Mouse (Mus musculus) midbrain, embryonic 13.5 days (tissue): Measurements from ENCODE around the gene Pik3c2b. TPM values are rescaled to one million over a fixed set of nuclear protein-coding genes. Genes with fewer than 3 reads are reported as not detected.
"Not testable (repeated sequence)": the region's sequence is repeated elsewhere in the genome, so short reads cannot be mapped to it uniquely, and the experiment has no call there.

Source experiments
- ATAC-seq: fragments of 200-750 bp; cut with Nextera tagmentation; 2 replicates; pipeline ENCODE4 v1.8.0; 2017; ENCODE audit warnings: mild to moderate bottlenecking, moderate TSS enrichment, moderate library complexity
- H3K27ac ChIP-seq: fragments of 300-500 bp; sonication (generic); 2 replicates; pipeline ENCODE4 v1.5.1; 2015; ENCODE audit warnings: inconsistent platforms, mild to moderate bottlenecking, moderate library complexity
- H3K27me3 ChIP-seq: fragments of 300-500 bp; sonication (generic); 2 replicates; pipeline ENCODE4 v1.6.1; 2015; ENCODE audit warnings: mild to moderate bottlenecking, inconsistent platforms
- H3K36me3 ChIP-seq: fragments of 300-500 bp; sonication (generic); 2 replicates; pipeline ENCODE4 v1.6.1; 2015; ENCODE audit warnings: mild to moderate bottlenecking, inconsistent platforms
- H3K4me1 ChIP-seq: fragments of 300-500 bp; sonication (generic); replicated peaks from 2 replicates; pipeline ENCODE4 v1.6.1; 2015; ENCODE audit warnings: inconsistent platforms
- H3K4me2 ChIP-seq: fragments of 300-500 bp; sonication (generic); replicated peaks from 2 replicates; pipeline ENCODE4 v1.6.1; 2015; ENCODE audit warnings: moderate library complexity, mild to moderate bottlenecking, inconsistent platforms
- H3K4me3 ChIP-seq: fragments of 300-500 bp; sonication (generic); replicated peaks from 2 replicates; pipeline ENCODE4 v1.5.1; 2015; ENCODE audit warnings: mild to moderate bottlenecking, inconsistent platforms
- H3K9ac ChIP-seq: fragments of 300-500 bp; sonication (generic); replicated peaks from 2 replicates; pipeline ENCODE4 v1.6.1; 2015; ENCODE audit warnings: mild to moderate bottlenecking, inconsistent platforms
- H3K9me3 ChIP-seq: fragments of 300-500 bp; sonication (generic); 2 replicates; pipeline ENCODE4 v1.6.1; 2016; ENCODE audit warnings: mild to moderate bottlenecking, inconsistent platforms
- WGBS: fragments of 180-500 bp; shearing (Covaris S2); methylation state at CpG from one replicate; pipeline ENCODE4 v1.1.7; 2015; 5-methylcytosine and 5-hydroxymethylcytosine counted together
- polyA plus RNA-seq: library from polyadenylated mRNA; unstranded; fragments of >200 nt; fragmentation: Nextera tagmentation; extraction: Ambion mirVana; gene quantifications from 2 replicates; pipeline ENCODE4 v1.2.1, GENCODE M21; 2015

Gene Pik3c2b
- polyA plus RNA-seq, 1 experiment from 2014 or later = 17.0 TPM

DNA sequence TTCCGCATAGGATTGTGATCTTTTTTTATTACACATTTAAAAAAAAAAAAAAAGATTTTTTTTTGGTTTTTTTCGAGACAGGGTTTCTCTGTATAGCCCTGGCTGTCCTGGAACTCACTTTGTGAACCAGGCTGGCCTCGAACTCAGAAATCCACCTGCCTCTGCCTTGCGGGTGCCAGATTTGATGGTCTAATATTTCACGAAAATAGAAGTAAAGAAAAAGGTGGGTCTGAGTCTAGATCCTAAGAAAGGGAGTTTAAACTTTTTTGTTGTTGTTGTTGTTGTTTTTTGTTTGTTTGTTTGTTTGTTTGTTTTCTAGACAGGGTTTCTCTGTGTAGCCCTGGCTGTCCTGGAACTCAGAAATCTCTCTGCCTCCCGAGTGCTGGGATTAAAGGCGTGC is 10.8 kb upstream of the Pik3c2b start:
- H3K4me2 ChIP-seq, H3K27me3 ChIP-seq, H3K27ac ChIP-seq, H3K9me3 ChIP-seq, H3K9ac ChIP-seq, H3K36me3 ChIP-seq, ATAC-seq, H3K4me3 ChIP-seq: not testable (repeated sequence)
- peaks cover 12% of the 10 kb centered on the region for H3K4me1 ChIP-seq
- 66% methylated on average over 7 of the region's 7 CpGs for WGBS

DNA sequence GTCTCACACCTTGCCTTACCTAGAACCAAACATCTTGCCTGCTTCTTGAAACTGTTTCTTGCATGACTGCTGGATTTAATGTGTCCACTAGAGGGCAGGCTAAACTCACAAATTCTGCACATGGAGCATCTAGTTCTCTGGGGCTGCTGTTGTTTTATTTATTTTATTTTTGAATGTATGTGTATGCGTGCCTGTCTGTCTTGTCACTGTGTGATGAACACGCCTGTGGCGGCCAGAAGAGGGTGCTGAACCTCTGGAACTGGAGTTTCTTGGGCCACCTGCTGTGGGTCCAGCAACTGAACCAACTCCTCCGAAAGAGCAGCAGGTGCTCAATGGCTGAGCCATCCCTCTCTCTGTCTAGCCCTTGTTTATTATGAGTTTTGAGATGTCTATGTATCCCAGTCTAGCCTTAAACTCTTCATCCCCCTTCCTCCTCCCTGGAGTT is 5.9 kb upstream of the Pik3c2b start:
- ATAC-seq = peak; percentile 90
- 7% methylated on average over 4 of the region's 4 CpGs for WGBS
- no peak overlapping the region for H3K9ac ChIP-seq
- H3K9me3 ChIP-seq = no peaks in the 10 kb centered on the region
- no peaks in the 10 kb centered on the region for H3K4me1 ChIP-seq
- 0 out of 2 replicates have a peak overlapping the region, but pooled peaks have one; percentile 3 for H3K27ac ChIP-seq
- no peaks in the 10 kb centered on the region for H3K36me3 ChIP-seq
- no peak overlapping the region for H3K4me3 ChIP-seq
- H3K4me2 ChIP-seq = no peak overlapping the region
- H3K27me3 ChIP-seq = no peaks in the 10 kb centered on the region

DNA sequence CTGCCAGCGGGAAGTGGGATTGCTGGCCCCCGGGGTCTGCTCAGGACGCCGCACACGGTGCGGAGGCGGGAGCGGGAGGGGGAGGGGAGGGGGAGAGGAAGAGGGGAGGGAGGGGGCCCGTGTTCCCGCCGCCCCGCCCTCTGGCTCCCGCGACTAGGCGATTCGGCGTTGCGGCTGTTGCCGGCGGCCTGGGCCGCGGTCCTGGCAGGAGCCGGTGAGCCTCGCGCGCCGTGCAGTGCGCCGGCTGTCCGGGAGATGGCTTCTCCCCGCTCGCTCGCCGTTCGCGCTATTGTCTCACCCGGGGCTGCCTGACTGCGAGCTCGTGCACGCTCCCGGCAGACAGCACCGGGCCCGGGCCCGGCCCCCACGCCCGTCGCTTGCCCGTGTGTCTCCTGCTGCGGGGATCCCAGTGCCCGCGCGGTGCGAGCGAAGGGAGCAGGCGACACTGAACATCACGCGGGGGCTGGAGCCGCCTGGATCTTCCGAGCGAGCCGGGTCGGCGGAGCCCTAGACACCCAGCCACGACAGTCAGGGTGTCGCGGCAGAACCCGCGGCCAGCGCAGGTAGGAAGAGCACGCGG is 484 bp downstream of the Pik3c2b start:
- peak; percentile 92 for ATAC-seq
- Histone ChIP-seq H3K9me3 (no peaks in the 10 kb centered on the region), H3K4me3 (peak overlapping the region; percentile 84), H3K27ac (peak overlapping the region; percentile 98), H3K27me3 (no peaks in the 10 kb centered on the region), H3K4me2 (peak overlapping the region; percentile 84), H3K9ac (peak overlapping the region; percentile 98), H3K36me3 (no peaks in the 10 kb centered on the region), H3K4me1 (peaks cover 49% of the 10 kb centered on the region)
- WGBS = under 1% methylated on average over 61 of the region's 71 CpGs

- Histone ChIP-seq H3K9me3 (no peaks in the 10 kb centered on the region), H3K27me3 (no peaks in the 10 kb centered on the region), H3K4me3 (peak overlapping the region; percentile 84), H3K27ac (peak overlapping the region; percentile 98), H3K4me1 (peaks cover 49% of the 10 kb centered on the region), H3K9ac (peak overlapping the region; percentile 98), H3K4me2 (peak overlapping the region; percentile 84), H3K36me3 (no peaks in the 10 kb centered on the region)
- WGBS = 0% methylated on average over 40 of the region's 40 CpGs
- peak; percentile 73 for ATAC-seq
Observed at GRCm38 (mm10) chr1:133046441-133046931, 1.0 kb downstream of the Pik3c2b start.

- no peak for ATAC-seq
- Histone ChIP-seq H3K36me3 (no peaks in the 10 kb centered on the region), H3K9me3 (no peaks in the 10 kb centered on the region), H3K4me1 (peaks cover 55% of the 10 kb centered on the region), H3K4me2 (peak overlapping the region; percentile 84), H3K27ac (peak overlapping the region; percentile 98), H3K27me3 (no peaks in the 10 kb centered on the region), H3K4me3 (peak overlapping the region; percentile 84), H3K9ac (peak overlapping the region; percentile 98)
- WGBS = 34% methylated on average over 8 of the region's 8 CpGs
Observed at GRCm38 (mm10) chr1:133047575-133047974, 2.1 kb downstream of the Pik3c2b start.

DNA sequence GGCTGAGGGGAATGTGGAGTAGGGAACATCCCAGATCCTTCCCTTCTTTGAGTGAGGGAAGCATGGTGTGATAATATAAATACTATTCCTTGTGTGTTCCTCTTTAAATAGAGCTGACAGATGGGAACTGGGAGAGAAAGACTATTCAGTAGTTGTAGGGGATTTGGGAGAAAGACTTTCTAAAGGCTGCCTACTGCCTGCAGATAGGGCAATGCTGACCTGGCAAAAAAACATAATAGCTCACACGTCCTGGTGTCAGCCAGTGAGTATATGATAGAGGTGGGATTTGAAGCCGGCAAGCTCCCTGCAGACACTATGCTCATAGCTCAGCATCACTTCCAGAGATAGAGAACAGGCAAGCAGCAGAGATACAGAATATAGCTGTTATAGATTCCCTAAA is 3.2 kb downstream of the Pik3c2b start:
- no peaks in the 10 kb centered on the region for H3K9me3 ChIP-seq
- H3K9ac ChIP-seq = peak overlapping the region; percentile 98
- peak overlapping the region; percentile 84 for H3K4me2 ChIP-seq
- H3K4me1 ChIP-seq = peaks cover 65% of the 10 kb centered on the region
- peak overlapping the region; percentile 84 for H3K4me3 ChIP-seq
- no peak for ATAC-seq
- WGBS = 13% methylated on average over 2 of the region's 2 CpGs
- no peak overlapping the region for H3K27ac ChIP-seq
- no peaks in the 10 kb centered on the region for H3K27me3 ChIP-seq
- H3K36me3 ChIP-seq = no peaks in the 10 kb centered on the region

- H3K9me3 ChIP-seq = no peaks in the 10 kb centered on the region
- peaks cover 70% of the 10 kb centered on the region for H3K4me1 ChIP-seq
- H3K36me3 ChIP-seq = no peaks in the 10 kb centered on the region
- no peaks in the 10 kb centered on the region for H3K27me3 ChIP-seq
- no peak for ATAC-seq
- H3K4me2 ChIP-seq = peak overlapping the region; percentile 14; the same call in 1 of the 2 replicates
- WGBS = 27% methylated on average over 11 of the region's 11 CpGs
- 0 out of 2 replicates have a peak overlapping the region, but pooled peaks have one; percentile 35 for H3K27ac ChIP-seq
- no peak overlapping the region for H3K4me3 ChIP-seq
- no peak overlapping the region for H3K9ac ChIP-seq
Observed at GRCm38 (mm10) chr1:133050001-133050431, 4.5 kb downstream of the Pik3c2b start.

GRCm38 (mm10) chr1:133051829-133052228 is 6.4 kb downstream of the Pik3c2b start:
- Histone ChIP-seq H3K9ac (no peak overlapping the region), H3K27me3 (no peaks in the 10 kb centered on the region), H3K9me3 (no peaks in the 10 kb centered on the region), H3K4me2 (no peak overlapping the region), H3K4me3 (no peak overlapping the region), H3K36me3 (no peaks in the 10 kb centered on the region), H3K27ac (no peak overlapping the region), H3K4me1 (peaks cover 74% of the 10 kb centered on the region)
- 92% methylated on average over 2 of the region's 2 CpGs for WGBS
- ATAC-seq = no peak

GRCm38 (mm10) chr1:133053034-133053433 is 7.6 kb downstream of the Pik3c2b start:
- H3K9ac ChIP-seq = no peak overlapping the region
- ATAC-seq = no peak
- H3K9me3 ChIP-seq = no peaks in the 10 kb centered on the region
- no peaks in the 10 kb centered on the region for H3K36me3 ChIP-seq
- H3K27me3 ChIP-seq = no peaks in the 10 kb centered on the region
- no peak overlapping the region for H3K27ac ChIP-seq
- 70% methylated on average over 5 of the region's 5 CpGs for WGBS
- peaks cover 73% of the 10 kb centered on the region for H3K4me1 ChIP-seq
- H3K4me3 ChIP-seq = no peak overlapping the region
- H3K4me2 ChIP-seq = no peak overlapping the region

GRCm38 (mm10) chr1:133054326-133054725 is 8.9 kb downstream of the Pik3c2b start:
- Histone ChIP-seq H3K27ac (no peak overlapping the region), H3K4me3 (no peak overlapping the region), H3K4me1 (peaks cover 64% of the 10 kb centered on the region), H3K27me3 (no peaks in the 10 kb centered on the region), H3K36me3 (no peaks in the 10 kb centered on the region), H3K9ac (no peak overlapping the region), H3K4me2 (no peak overlapping the region), H3K9me3 (no peaks in the 10 kb centered on the region)
- no peak for ATAC-seq
- WGBS = 79% methylated on average over 8 of the region's 8 CpGs

GRCm38 (mm10) chr1:133057345-133058034 is 12.0 kb downstream of the Pik3c2b start:
- peaks cover 55% of the 10 kb centered on the region for H3K4me1 ChIP-seq
- H3K9me3 ChIP-seq = no peaks in the 10 kb centered on the region
- 79% methylated on average over 7 of the region's 7 CpGs for WGBS
- no peak overlapping the region for H3K4me2 ChIP-seq
- H3K4me3 ChIP-seq = no peak overlapping the region
- no peak for ATAC-seq
- no peak overlapping the region for H3K9ac ChIP-seq
- H3K36me3 ChIP-seq = peaks cover 12% of the 10 kb centered on the region
- no peak overlapping the region for H3K27ac ChIP-seq
- H3K27me3 ChIP-seq = no peaks in the 10 kb centered on the region

GRCm38 (mm10) chr1:133059592-133059991 is 14.1 kb downstream of the Pik3c2b start:
- WGBS = 47% methylated on average over 2 of the region's 2 CpGs
- ATAC-seq = no peak

More at GRCm38 (mm10) chr1:133059592-133059991, 14.1 kb downstream of the Pik3c2b start:
- no peak overlapping the region for H3K27ac ChIP-seq
- no peaks in the 10 kb centered on the region for H3K27me3 ChIP-seq
- H3K4me2 ChIP-seq = no peak overlapping the region
- H3K9ac ChIP-seq = no peak overlapping the region
- no peaks in the 10 kb centered on the region for H3K9me3 ChIP-seq
- peaks cover 25% of the 10 kb centered on the region for H3K36me3 ChIP-seq
- H3K4me3 ChIP-seq = no peak overlapping the region
- H3K4me1 ChIP-seq = peaks cover 39% of the 10 kb centered on the region
